Mouse (Mus musculus): ENCODE measurements around the gene Mrpl1. TPM values are rescaled to one million over a fixed set of nuclear protein-coding genes. Genes with fewer than 3 reads are reported as not detected.

Gene Mrpl1
- 9.9 and 10.2 TPM in 2 replicates for polyA plus RNA-seq (2012; rRNA removed)

DNA sequence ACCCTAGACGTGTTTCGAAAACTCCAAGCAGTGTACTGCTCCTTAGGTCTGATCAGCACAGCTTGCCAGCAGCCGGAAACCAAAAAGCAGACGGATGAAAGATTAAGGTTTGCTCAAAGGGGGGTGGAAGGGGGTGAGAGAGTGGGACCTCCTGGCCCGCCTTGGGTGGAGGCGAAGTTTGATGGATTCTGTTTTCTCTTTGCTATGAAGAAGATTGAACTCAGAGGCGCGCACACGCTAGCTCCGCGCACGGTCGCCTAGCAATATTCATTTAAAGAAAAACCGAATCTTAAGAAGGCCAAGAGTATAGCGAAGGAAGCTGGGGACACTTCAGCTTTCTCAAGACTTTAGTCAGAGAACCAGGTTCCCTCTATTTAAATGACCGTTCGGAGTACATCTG is at the start of gene Mrpl1:
Gene Mrpl1 (plus strand): TSS at position 35 of the 400 bp plus-strand sequence.

GRCm38 (mm10) chr5:96164021-96164411 is 45.3 kb upstream of the Mrpl1 start, which contains the start of gene Cnot6l:
Gene Cnot6l (minus strand): TSS chr5:96164171.

Other genes with a start within 250 kb of the Mrpl1 start
- gene Cnot6l, start 45.3 kb upstream of the Mrpl1 start, polyA plus RNA-seq (2012; rRNA removed), result 12.1 and 14.2 TPM in 2 replicates
- gene Fras1, start 164.5 kb downstream of the Mrpl1 start, polyA plus RNA-seq (2012; rRNA removed), result 3.2 and 4.1 TPM in 2 replicates

Measured in central nervous system, embryonic 18 days (tissue).